Mouse (Mus musculus): Measurements from ENCODE around the gene Zfp994.
"Not testable (repeated sequence)": the region's sequence is repeated elsewhere in the genome, so short reads cannot be mapped to it uniquely, and the experiment has no call there.

Zfp994 gene

DNA sequence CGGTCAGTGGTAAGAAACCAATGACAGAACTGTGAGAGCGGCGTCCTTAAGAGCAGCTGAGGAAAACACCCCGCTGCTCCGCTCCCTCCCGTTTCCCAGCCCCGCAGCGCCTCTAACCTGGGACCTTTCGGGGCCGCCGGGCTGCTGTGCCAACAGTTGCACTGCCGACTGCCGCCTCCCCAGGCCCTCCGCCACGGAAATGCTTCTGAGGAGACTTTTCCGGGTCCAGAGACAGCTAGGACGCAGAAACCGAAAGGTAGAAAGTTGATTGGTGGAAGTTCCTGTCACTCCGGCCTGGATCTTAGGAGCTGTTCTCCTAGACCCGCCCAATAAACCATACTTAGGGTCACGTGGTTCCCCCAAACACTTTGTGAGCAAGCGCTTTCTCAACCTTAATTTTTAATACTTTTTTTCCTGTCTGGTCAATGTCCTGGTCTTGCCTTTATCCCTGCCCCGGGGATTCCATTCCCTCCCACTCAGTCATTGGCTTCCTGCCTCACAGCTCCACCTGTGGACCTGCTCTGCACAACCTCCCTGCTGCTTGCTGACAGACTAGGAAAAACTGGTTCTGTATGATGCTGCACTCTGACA is at the start of gene Zfp994:
Gene Zfp994 (minus strand): TSS at position 195 of the 591 bp plus-strand sequence.
- peak; percentile 99 for DNase-seq (ENCODE audit: low spot score)

- DNase-seq (ENCODE audit: low spot score), result peak; percentile 6
Measured at GRCm38 (mm10) chr17:22230701-22231100, 5.3 kb upstream of the Zfp994 start.

DNA sequence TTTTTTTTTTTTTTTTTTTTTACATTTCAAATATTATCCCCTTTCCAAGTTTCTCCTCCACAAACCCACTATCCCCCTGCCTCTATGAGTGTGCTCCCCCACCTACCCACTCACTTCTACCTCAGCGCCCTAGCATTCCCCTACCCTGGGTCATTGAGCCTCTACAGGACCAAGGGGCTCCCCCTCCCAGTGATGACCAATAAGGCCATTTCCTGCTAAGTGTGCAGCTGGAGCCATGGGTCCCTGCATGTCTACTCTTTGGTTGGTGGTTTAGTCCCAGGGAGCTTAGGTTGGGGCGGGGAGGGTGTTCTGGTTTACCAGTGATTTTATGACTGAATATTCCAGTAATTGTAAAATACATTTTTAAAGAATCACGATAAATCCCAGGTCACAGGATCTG is 401 bp downstream of the Zfp994 start:
- peak; percentile 31 for DNase-seq (ENCODE audit: low spot score)

DNA sequence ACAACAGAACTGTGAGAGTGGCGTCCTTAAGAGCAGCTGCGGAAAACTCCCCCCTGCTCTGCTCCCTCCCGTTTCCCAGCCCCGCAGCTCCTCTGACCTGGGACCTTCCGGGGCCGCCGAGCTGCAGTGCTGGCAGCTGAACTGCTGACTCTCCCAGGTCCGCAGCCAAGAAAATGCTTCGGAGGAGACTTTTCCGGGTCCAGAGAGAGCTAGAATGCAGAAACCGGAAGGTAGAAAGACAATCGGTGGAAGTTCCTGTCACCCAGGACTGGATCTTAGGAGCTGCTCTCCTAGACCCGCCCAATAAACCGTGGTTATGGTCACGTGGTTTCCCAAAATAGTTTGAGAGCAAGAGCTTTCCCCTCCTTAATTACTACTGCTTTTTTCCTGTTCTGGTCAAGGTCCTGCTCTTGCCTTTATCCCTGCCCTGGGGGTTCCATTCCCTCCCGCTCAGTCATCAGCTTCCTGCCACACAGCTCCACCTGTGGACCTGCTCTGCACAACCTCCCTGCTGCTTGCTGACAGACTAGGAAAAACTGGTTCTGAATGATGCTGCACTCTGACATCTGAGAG is 59.6 kb downstream of the Zfp994 start, which contains the start of gene Zfp947:
Gene Zfp947 (minus strand): TSS at position 469 of the 573 bp plus-strand sequence.
- DNase-seq (ENCODE audit: low spot score), result peak; percentile 82

DNA sequence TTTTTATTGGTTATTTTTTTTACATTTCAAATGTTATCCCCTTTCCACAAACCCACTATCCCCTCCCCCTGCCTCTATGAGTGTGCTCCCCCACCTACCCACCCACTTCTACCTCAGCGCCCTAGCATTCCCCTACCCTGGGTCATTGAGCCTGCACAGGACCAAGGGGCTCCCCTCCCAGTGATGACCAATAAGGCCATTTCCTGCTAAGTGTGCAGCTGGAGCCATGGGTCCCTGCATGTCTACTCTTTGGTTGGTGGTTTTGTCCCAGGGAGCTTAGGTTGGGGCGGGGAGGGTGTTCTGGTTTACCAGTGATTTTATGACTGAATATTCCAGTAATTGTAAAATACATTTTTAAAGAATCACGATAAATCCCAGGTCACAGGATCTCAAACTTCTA is 60.1 kb downstream of the Zfp994 start:
- DNase-seq (ENCODE audit: low spot score), result not testable (repeated sequence)

GRCm38 (mm10) chr17:22153951-22154350 is 71.5 kb downstream of the Zfp994 start:
- not testable (repeated sequence) for DNase-seq (ENCODE audit: low spot score)

All from adipocyte (in vitro differentiated cells).